Mouse (Mus musculus): ENCODE data around the gene Gpr137. TPM values are rescaled to one million over a fixed set of nuclear protein-coding genes. Genes with fewer than 3 reads are reported as not detected.

The Gpr137 gene
- polyA plus RNA-seq, 1 experiment from 2014 or later: 57.0 TPM

GRCm38 (mm10) chr19:6949951-6950350, 7.7 kb upstream of the Gpr137 start:
- peak overlapping the region; percentile 59 for H3K4me3 ChIP-seq
- no peaks in the 10 kb centered on the region for H3K27me3 ChIP-seq
- peak overlapping the region; percentile 97 for H3K4me2 ChIP-seq
- 48% methylated on average over 5 of the region's 5 CpGs for WGBS
- peak overlapping the region; percentile 81 for H3K9ac ChIP-seq
- H3K36me3 ChIP-seq: peaks cover 21% of the 10 kb centered on the region
- H3K4me1 ChIP-seq (replicated peaks): peaks cover 25% of the 10 kb centered on the region
- H3K27ac ChIP-seq (replicated peaks): peak overlapping the region; percentile 97
- ATAC-seq (ENCODE audit: low read depth): no peak
- H3K9me3 ChIP-seq: no peaks in the 10 kb centered on the region

- no peaks in the 10 kb centered on the region for H3K9me3 ChIP-seq
- H3K4me1 ChIP-seq (replicated peaks): peaks cover 25% of the 10 kb centered on the region
- ATAC-seq (ENCODE audit: low read depth): no peak
- H3K27ac ChIP-seq (replicated peaks): peak overlapping the region; percentile 97; the same call in 1 of the 2 replicates
- H3K9ac ChIP-seq: peak overlapping the region; percentile 81; the same call in 1 of the 2 replicates
- H3K4me2 ChIP-seq: peak overlapping the region; percentile 97
- no peaks in the 10 kb centered on the region for H3K27me3 ChIP-seq
- 93% methylated on average over 5 of the region's 5 CpGs for WGBS
- H3K36me3 ChIP-seq: peaks cover 17% of the 10 kb centered on the region
- peak overlapping the region; percentile 59 for H3K4me3 ChIP-seq
These were observed 7.3 kb upstream of the Gpr137 start for GRCm38 (mm10) chr19:6949532-6949931.

- no peaks in the 10 kb centered on the region for H3K27me3 ChIP-seq
- no peak overlapping the region for H3K27ac ChIP-seq (replicated peaks)
- peaks cover 13% of the 10 kb centered on the region for H3K36me3 ChIP-seq
- WGBS: 76% methylated on average over 4 of the region's 4 CpGs
- H3K4me2 ChIP-seq: no peak overlapping the region
- no peak for ATAC-seq (ENCODE audit: low read depth)
- no peak overlapping the region for H3K9ac ChIP-seq
- H3K4me3 ChIP-seq: no peak overlapping the region
- no peaks in the 10 kb centered on the region for H3K9me3 ChIP-seq
- H3K4me1 ChIP-seq (replicated peaks): peaks cover 27% of the 10 kb centered on the region
These were observed 5.9 kb upstream of the Gpr137 start for GRCm38 (mm10) chr19:6948186-6948585.

- no peak for ATAC-seq (ENCODE audit: low read depth)
- Histone ChIP-seq H3K9me3 (no peaks in the 10 kb centered on the region), H3K36me3 (peaks cover 13% of the 10 kb centered on the region), H3K9ac (no peak overlapping the region), H3K27ac (replicated peaks) (no peak overlapping the region), H3K4me1 (replicated peaks) (peaks cover 27% of the 10 kb centered on the region), H3K4me3 (no peak overlapping the region), H3K4me2 (no peak overlapping the region), H3K27me3 (no peaks in the 10 kb centered on the region)
- 58% methylated on average over 4 of the region's 4 CpGs for WGBS
These were observed 5.5 kb upstream of the Gpr137 start for GRCm38 (mm10) chr19:6947742-6948141.

- H3K9me3 ChIP-seq: no peaks in the 10 kb centered on the region
These were observed 1.4 kb upstream of the Gpr137 start for GRCm38 (mm10) chr19:6943709-6944108.

GRCm38 (mm10) chr19:6942764-6943163, 484 bp upstream of the Gpr137 start:
- WGBS: 31% methylated on average over 5 of the region's 5 CpGs
- Histone ChIP-seq H3K27me3 (no peaks in the 10 kb centered on the region), H3K36me3 (peaks cover 13% of the 10 kb centered on the region), H3K4me1 (replicated peaks) (peaks cover 44% of the 10 kb centered on the region), H3K4me2 (peak overlapping the region; percentile 99), H3K9ac (peak overlapping the region; percentile 91), H3K27ac (replicated peaks) (peak overlapping the region; percentile 96), H3K9me3 (no peaks in the 10 kb centered on the region), H3K4me3 (peak overlapping the region; percentile 70)
- 0 out of 2 replicates have a peak, but pooled peaks have one; percentile 1 for ATAC-seq (ENCODE audit: low read depth)

More at GRCm38 (mm10) chr19:6943709-6944108, 1.4 kb upstream of the Gpr137 start:
- WGBS: 91% methylated on average over 6 of the region's 6 CpGs
- H3K27me3 ChIP-seq: no peaks in the 10 kb centered on the region
- H3K4me2 ChIP-seq: no peak overlapping the region
- no peak overlapping the region for H3K4me3 ChIP-seq
- no peak overlapping the region for H3K27ac ChIP-seq (replicated peaks)
- H3K9ac ChIP-seq: no peak overlapping the region
- H3K4me1 ChIP-seq (replicated peaks): peaks cover 35% of the 10 kb centered on the region
- H3K36me3 ChIP-seq: peaks cover 13% of the 10 kb centered on the region
- ATAC-seq (ENCODE audit: low read depth): no peak

GRCm38 (mm10) chr19:6941372-6942248, 670 bp downstream of the Gpr137 start, which contains the start of gene Bad:
Gene Bad (plus strand): TSS chr19:6941861.
- under 1% methylated on average over 83 of the region's 83 CpGs for WGBS
- peak within 1 kb of the TSS; percentile 96 for H3K27ac ChIP-seq (replicated peaks)

GRCm38 (mm10) chr19:6940396-6941351, 1.6 kb downstream of the Gpr137 start:
- Histone ChIP-seq H3K4me1 (replicated peaks) (peaks cover 44% of the 10 kb centered on the region), H3K4me2 (peak overlapping the region; percentile 99), H3K9me3 (no peaks in the 10 kb centered on the region), H3K9ac (peak overlapping the region; percentile 91), H3K27ac (replicated peaks) (peak overlapping the region; percentile 78), H3K4me3 (peak overlapping the region; percentile 70), H3K27me3 (peaks cover 15% of the 10 kb centered on the region), H3K36me3 (peaks cover 4% of the 10 kb centered on the region)
- 23% methylated on average over 24 of the region's 29 CpGs for WGBS
- peak; percentile 36 for ATAC-seq (ENCODE audit: low read depth)

More at GRCm38 (mm10) chr19:6941372-6942248, 670 bp downstream of the Gpr137 start, which contains the start of gene Bad:
- peaks cover 7% of the 10 kb centered on the region; the same call in 1 of the 2 replicates for H3K27me3 ChIP-seq
- H3K9ac ChIP-seq: peak within 1 kb of the TSS; percentile 91
- H3K9me3 ChIP-seq: no peaks in the 10 kb centered on the region
- ATAC-seq (ENCODE audit: low read depth): peak; percentile 88
- H3K36me3 ChIP-seq: peaks cover 10% of the 10 kb centered on the region
- peaks cover 44% of the 10 kb centered on the region for H3K4me1 ChIP-seq (replicated peaks)
- H3K4me2 ChIP-seq: peak within 1 kb of the TSS; percentile 99
- peak within 1 kb of the TSS; percentile 70 for H3K4me3 ChIP-seq

- H3K4me1 ChIP-seq (replicated peaks): peaks cover 47% of the 10 kb centered on the region
- ATAC-seq (ENCODE audit: low read depth): no peak
These were observed 2.9 kb downstream of the Gpr137 start for GRCm38 (mm10) chr19:6939106-6940002.

GRCm38 (mm10) chr19:6937541-6938465, 4.5 kb downstream of the Gpr137 start:
- H3K9me3 ChIP-seq: no peaks in the 10 kb centered on the region
- H3K4me1 ChIP-seq (replicated peaks): peaks cover 54% of the 10 kb centered on the region
- WGBS: 81% methylated on average over 16 of the region's 16 CpGs
- peak overlapping the region; percentile 47 for H3K9ac ChIP-seq
- no peak overlapping the region for H3K27ac ChIP-seq (replicated peaks)
- no peak overlapping the region for H3K4me3 ChIP-seq
- peaks cover 44% of the 10 kb centered on the region for H3K27me3 ChIP-seq
- ATAC-seq (ENCODE audit: low read depth): no peak
- H3K36me3 ChIP-seq: no peaks in the 10 kb centered on the region; the same call in 1 of the 2 replicates
- H3K4me2 ChIP-seq: 0 out of 2 replicates have a peak overlapping the region, but pooled peaks have one; percentile 4

More at GRCm38 (mm10) chr19:6939106-6940002, 2.9 kb downstream of the Gpr137 start:
- Histone ChIP-seq H3K9ac (peak overlapping the region; percentile 91), H3K36me3 (no peaks in the 10 kb centered on the region; the same call in 1 of the 2 replicates), H3K4me3 (peak overlapping the region; percentile 70), H3K4me2 (peak overlapping the region; percentile 99), H3K27ac (replicated peaks) (no peak overlapping the region), H3K27me3 (peaks cover 29% of the 10 kb centered on the region), H3K9me3 (no peaks in the 10 kb centered on the region)
- WGBS: 88% methylated on average over 20 of the region's 20 CpGs

Data from neural tube, embryonic 13.5 days (tissue).